Mouse (Mus musculus) adrenal gland, adult (tissue): Measurements from ENCODE around the gene Wbp1.

Experiments used
- DNase-seq, 2 experiments: peaks; one replicate each; pipeline ENCODE4 v3.0.0; 2022 to 2023; ENCODE audit warnings: low spot score in 1 of 2; ENCODE audit not compliant: inconsistent age in 2 of 2

Wbp1 gene

DNA sequence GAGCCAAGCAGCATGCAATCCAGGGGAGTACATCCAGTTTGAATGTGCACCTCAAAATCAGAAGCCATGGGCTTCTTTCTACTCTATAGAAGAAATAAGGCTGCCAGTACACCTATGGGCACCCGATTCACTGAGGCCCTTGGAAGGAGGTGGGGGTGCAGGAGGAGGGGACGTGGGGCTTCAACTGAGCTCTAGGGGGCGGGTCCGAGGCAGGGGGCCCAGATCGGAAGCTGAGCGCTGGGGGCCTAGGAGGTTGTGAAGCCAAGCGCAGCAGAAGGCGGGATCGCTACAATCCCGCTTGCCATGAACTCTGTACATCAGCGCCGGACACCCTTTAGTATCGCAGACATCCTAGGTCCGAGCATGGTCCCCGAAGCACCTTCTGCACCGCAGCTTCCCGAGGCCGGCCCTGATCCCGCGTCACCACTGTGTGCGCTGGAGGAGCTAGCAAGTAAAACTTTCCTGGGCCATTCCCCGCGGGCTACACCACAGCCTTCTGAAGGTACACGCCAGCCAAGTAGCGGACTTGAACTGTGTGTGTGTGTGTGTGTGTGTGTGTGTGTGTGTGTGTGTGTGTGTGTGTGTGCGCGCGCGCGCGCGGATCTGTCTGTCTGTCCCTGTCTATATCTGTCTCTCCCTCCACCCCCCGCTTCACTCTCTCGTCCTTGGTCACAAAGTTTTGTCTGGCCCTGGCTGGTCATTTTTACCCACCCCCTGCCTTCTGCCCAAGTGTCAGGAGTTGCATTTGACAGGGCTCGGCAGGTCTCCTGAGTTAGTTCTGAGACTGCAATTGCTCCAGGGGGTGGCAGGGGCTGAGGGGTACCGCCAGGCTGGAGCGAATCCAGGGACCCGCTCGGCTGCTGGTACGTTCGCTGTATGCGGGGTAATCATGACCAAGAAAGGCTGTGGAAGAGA, 35.0 kb downstream of the Wbp1 start, which contains the start of gene Lbx2:
Gene Lbx2, plus strand, starts transcription at position 247 of the 915 bp plus-strand sequence.
- DNase-seq: peak; percentile 70 to 87

- peak in 1 of 2 experiments; percentile 32 for DNase-seq
Observed at GRCm38 (mm10) chr6:83084477-83084876, 36.9 kb downstream of the Wbp1 start.

- DNase-seq: peak in 1 of 2 experiments; percentile 38
Observed at GRCm38 (mm10) chr6:83083497-83083896, 37.9 kb downstream of the Wbp1 start.

- peak in 1 of 2 experiments; percentile 31 for DNase-seq
Observed at GRCm38 (mm10) chr6:83080210-83080609, 41.1 kb downstream of the Wbp1 start.

DNA sequence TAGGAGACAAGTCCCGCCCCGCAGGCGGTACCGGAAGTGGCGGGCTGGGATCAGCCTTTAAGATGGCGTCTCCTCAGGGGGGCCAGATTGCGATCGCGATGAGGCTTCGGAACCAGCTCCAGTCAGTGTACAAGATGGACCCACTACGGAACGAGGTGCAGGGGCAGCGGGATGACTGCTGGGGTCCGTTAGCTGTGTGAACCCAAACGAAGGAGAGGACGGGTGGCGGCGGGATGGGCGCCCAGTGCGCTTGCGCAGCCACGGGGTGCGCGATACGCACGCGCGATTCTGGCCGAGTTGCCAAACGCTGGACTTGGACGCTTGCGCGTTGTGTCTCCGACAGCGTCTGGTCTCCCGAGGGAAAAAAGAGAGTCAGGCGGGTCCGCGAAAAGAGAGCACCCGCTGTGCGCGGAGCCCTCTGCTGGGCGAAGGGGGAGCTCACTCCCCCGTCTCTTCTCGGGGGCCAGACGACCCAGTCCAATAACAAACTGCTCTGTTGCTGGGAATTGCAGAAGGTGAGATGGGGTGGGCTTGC, 43.0 kb downstream of the Wbp1 start:
- peak; percentile 99 to 100 for DNase-seq

DNA sequence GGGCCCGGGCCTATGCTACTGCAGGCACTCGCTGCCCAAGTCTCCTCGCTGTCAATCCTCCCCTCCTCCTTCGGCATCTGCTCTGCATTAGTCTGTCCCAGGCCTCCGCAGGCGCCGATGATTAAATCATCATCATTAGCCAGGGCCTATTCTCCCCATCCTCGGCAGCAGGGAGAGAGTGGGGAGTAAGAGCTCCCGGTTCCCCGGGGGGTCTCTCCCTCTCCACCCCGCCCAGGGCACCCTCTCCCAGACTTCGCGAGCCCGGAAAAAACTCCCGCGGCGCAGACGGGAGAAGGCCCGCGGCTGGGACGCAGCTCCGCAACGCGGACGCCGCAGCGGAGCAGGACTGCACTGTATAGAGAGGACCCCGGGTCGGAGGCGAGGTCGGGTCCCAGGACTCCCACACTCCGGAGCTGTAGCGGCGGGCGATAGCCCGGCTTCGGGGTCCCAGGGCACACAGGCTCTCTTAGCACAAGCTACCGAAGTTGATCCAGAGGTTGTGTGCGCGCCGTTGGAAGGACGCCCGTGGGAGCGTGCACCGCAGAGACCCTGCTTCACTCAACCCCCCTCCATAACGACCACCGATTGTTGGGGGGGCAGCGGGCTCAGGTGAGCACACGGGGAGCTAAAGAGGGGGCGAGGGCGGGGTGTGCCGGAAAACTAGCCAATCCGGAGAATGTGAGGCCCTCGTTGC, 43.6 kb downstream of the Wbp1 start, which contains the start of gene Pcgf1:
Gene Pcgf1, plus strand, starts transcription at position 240 of the 694 bp plus-strand sequence.
- DNase-seq: no peak

GRCm38 (mm10) chr6:83074979-83075378, 46.4 kb downstream of the Wbp1 start:
- DNase-seq: peak in 1 of 2 experiments; percentile 65

- peak; percentile 61 to 70 for DNase-seq
Observed at GRCm38 (mm10) chr6:83071220-83071619, 50.1 kb downstream of the Wbp1 start.

- peak; percentile 56 to 82 for DNase-seq
Observed at GRCm38 (mm10) chr6:83070311-83071219, 50.8 kb downstream of the Wbp1 start.

- no peak for DNase-seq
Observed at GRCm38 (mm10) chr6:83070247-83070310, 51.3 kb downstream of the Wbp1 start, which contains the start of gene Tlx2. TSS of gene Tlx2 (minus strand) at chr6:83070293.

DNA sequence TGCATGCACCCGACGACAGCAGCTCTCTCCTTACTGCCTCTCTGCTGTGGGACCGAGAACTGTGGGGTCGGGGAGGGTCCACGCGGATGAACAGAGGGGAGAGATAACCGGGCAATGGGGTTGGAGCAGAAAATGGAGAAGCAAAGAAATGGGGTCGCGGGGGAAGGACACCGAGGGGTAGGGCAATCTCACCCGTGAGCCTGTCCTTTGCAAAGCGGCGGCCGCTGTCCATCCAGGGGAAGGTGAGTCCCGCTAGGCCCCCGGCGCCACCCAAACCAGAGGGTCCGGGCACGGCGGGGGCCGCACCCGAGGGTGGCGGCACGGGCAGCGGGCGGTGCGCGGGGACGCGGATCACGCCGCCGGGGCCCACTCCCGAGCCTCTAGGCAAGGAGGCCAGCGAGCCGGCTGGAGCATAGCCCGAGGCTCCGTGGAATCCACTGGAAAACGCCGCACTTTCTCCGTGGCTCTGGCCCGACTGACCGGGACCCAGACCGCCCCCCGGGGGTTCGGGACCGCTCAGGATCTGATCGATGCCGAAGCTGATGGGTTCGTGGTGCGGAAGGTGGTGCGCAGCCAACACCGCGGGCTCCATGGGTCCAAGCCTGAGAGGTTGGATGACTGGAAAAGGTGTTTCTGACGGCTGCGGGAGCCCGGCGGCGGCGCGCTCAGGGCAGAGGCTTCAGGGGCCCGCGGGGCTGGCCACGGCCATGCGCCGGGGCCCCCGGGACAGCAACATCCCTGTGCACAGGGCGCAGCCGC, 51.7 kb downstream of the Wbp1 start:
- DNase-seq: peak in 1 of 2 experiments; percentile 66
